Mouse (Mus musculus): ENCODE results near the gene Maged2. TPM values are rescaled to one million over a fixed set of nuclear protein-coding genes. Genes with fewer than 3 reads are reported as not detected.
"Not testable (repeated sequence)": the region's sequence is repeated elsewhere in the genome, so short reads cannot be mapped to it uniquely, and the experiment has no call there.

Maged2 gene
- 103 and 106 TPM in 2 replicates for polyA plus RNA-seq (2016; fragmentation: Nextera tagmentation; extraction: Ambion mirVana)

GRCm38 (mm10) chrX:150814139-150814469, at the start of gene Maged2:
Gene Maged2, minus strand, starts transcription at chrX:150814345.
- peak within 1 kb of the TSS; percentile 31; the same call in 1 of the 2 replicates for H3K9ac ChIP-seq
- H3K4me3 ChIP-seq: peak within 1 kb of the TSS; percentile 52
- H3K4me2 ChIP-seq: peak within 1 kb of the TSS; percentile 69
- no peaks in the 10 kb centered on the region; the same call in 1 of the 2 replicates for H3K4me1 ChIP-seq
- H3K9me3 ChIP-seq (replicated peaks): no peaks in the 10 kb centered on the region
- H3K36me3 ChIP-seq: peaks cover 5% of the 10 kb centered on the region; the same call in 1 of the 2 replicates
- WGBS (ENCODE audit: insufficient replicate concordance): 13% methylated on average over 7 of the region's 7 CpGs
- no peak for ATAC-seq
- peak within 1 kb of the TSS; percentile 40 for H3K27ac ChIP-seq
- no peaks in the 10 kb centered on the region for H3K27me3 ChIP-seq (replicated peaks)

DNA sequence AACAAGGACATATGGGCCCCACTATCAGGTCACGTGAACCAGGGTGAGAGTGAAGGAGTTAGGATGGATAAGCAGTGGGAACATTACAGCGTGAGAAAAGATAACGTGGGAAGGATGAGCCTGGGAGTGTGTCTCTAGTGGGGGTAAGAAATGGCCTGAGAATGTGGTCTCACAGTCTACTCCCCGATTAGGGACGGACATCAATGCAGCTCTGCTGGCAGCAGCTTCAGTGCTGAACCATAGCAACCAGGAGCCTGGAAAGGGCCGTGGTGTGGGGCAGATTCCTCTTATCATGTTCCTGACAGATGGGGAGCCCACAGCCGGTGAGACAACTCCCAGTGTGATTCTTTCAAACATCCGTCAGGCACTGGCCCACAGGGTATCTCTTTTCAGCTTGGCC, 34.1 kb upstream of the Maged2 start:
- WGBS (ENCODE audit: insufficient replicate concordance): 36% methylated on average over 8 of the region's 8 CpGs
- ATAC-seq: no peak
- Histone ChIP-seq H3K27me3 (replicated peaks) (0 out of 2 replicates have a peak, but pooled peaks cover 3% of the 10 kb centered on the region), H3K27ac (no peak overlapping the region), H3K36me3 (no peaks in the 10 kb centered on the region), H3K9me3 (replicated peaks) (no peaks in the 10 kb centered on the region), H3K9ac (no peak overlapping the region), H3K4me2 (no peak overlapping the region), H3K4me3 (no peak overlapping the region), H3K4me1 (peaks cover 8% of the 10 kb centered on the region; the same call in 1 of the 2 replicates)

DNA sequence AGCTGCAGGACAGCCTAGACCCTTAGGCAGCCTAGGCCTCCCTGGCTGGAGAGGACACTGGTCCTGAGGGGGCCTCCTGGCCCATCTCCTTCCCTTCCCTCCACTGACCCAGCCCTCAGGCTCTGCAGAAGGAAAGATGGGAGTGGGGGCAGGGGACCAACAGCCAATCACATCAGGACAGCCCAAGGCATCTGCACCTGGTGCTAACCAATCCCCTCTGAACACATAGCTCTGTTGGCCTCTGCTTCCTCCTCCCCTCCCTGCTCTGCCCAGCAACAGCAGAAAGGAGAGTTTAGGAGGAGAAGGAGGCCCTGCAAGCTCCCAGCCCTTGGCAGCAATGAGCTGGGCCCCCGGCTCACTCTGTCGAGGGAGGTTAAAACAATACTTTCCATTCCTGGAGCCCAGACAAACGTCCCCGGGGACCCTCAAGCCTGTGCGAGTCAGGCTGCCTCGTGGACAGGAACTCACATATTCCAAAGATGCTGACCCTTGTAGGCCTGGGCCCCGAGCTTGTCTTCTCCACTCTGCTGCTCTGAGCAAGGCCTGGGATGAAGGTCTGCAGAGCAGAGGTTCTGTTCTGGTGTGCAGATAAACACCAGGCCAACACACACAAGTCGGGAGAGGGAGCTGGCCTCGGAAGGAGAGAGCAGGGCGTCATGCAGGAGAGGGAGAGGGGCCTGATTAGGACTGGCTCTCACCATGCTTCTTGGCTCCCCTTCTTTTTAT, 31.5 kb upstream of the Maged2 start:
- peak; percentile 52 for ATAC-seq
- 57% methylated on average over 3 of the region's 10 CpGs for WGBS (ENCODE audit: insufficient replicate concordance)

GRCm38 (mm10) chrX:150843257-150843656, 29.1 kb upstream of the Maged2 start:
- not testable (repeated sequence) for H3K4me1 ChIP-seq; H3K9ac ChIP-seq; H3K4me2 ChIP-seq; H3K9me3 ChIP-seq (replicated peaks); H3K27me3 ChIP-seq (replicated peaks); H3K27ac ChIP-seq; ATAC-seq; H3K4me3 ChIP-seq; H3K36me3 ChIP-seq
- 46% methylated on average over 2 of the region's 4 CpGs for WGBS (ENCODE audit: insufficient replicate concordance)

More for the DNA sequence above, 31.5 kb upstream of the Maged2 start:
- H3K9ac ChIP-seq; H3K4me2 ChIP-seq; H3K36me3 ChIP-seq; H3K4me3 ChIP-seq; H3K9me3 ChIP-seq (replicated peaks); H3K27me3 ChIP-seq (replicated peaks); H3K4me1 ChIP-seq; H3K27ac ChIP-seq: not testable (repeated sequence)

- WGBS (ENCODE audit: insufficient replicate concordance): 54% methylated on average over 4 of the region's 4 CpGs
- ATAC-seq: no peak
- H3K36me3 ChIP-seq: no peaks in the 10 kb centered on the region
- no peak overlapping the region for H3K4me2 ChIP-seq
- no peaks in the 10 kb centered on the region for H3K4me1 ChIP-seq
- peaks cover 15% of the 10 kb centered on the region; the same call in 1 of the 2 replicates for H3K27me3 ChIP-seq (replicated peaks)
- H3K27ac ChIP-seq: no peak overlapping the region
- H3K4me3 ChIP-seq: no peak overlapping the region
- H3K9me3 ChIP-seq (replicated peaks): no peaks in the 10 kb centered on the region
- no peak overlapping the region for H3K9ac ChIP-seq
Observed at GRCm38 (mm10) chrX:150830297-150830696, 16.2 kb upstream of the Maged2 start.

GRCm38 (mm10) chrX:150817278-150817677, 3.1 kb upstream of the Maged2 start:
- H3K4me3 ChIP-seq: no peak overlapping the region
- no peaks in the 10 kb centered on the region; the same call in 1 of the 2 replicates for H3K4me1 ChIP-seq
- no peaks in the 10 kb centered on the region for H3K36me3 ChIP-seq
- no peaks in the 10 kb centered on the region for H3K27me3 ChIP-seq (replicated peaks)
- no peak overlapping the region for H3K4me2 ChIP-seq
- H3K9me3 ChIP-seq (replicated peaks): no peaks in the 10 kb centered on the region
- H3K27ac ChIP-seq: no peak overlapping the region
- H3K9ac ChIP-seq: no peak overlapping the region
- ATAC-seq: no peak

DNA sequence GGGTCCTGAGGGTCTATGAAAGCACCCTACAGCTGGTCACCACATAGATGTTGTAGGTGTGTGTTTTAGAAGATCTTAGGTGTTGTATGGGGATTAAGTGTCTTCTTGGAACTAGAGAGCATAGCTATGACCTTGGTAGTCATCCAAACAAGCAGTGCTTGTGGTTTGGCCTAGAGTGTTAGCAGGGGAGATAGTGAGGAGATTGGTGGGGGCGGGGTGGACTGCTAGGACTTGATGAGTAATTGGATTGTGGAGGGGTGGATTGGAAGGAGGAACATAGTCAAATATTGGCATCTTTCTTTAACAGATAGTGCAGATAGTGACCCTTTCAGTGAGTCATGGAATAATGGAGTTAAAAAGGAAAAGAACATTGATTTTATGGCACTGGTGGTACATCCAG, 1.5 kb upstream of the Maged2 start:
- H3K36me3 ChIP-seq: no peaks in the 10 kb centered on the region
- no peaks in the 10 kb centered on the region for H3K27me3 ChIP-seq (replicated peaks)
- no peaks in the 10 kb centered on the region for H3K9me3 ChIP-seq (replicated peaks)
- no peak overlapping the region for H3K4me2 ChIP-seq
- H3K4me3 ChIP-seq: no peak overlapping the region
- WGBS (ENCODE audit: insufficient replicate concordance): 67% methylated on average over 1 of the region's 1 CpGs
- no peak overlapping the region for H3K9ac ChIP-seq
- no peak overlapping the region for H3K27ac ChIP-seq
- no peaks in the 10 kb centered on the region; the same call in 1 of the 2 replicates for H3K4me1 ChIP-seq
- ATAC-seq: no peak

GRCm38 (mm10) chrX:150813464-150814138, 544 bp downstream of the Maged2 start:
- WGBS (ENCODE audit: insufficient replicate concordance): 16% methylated on average over 16 of the region's 16 CpGs
- peak; percentile 33 for ATAC-seq
- Histone ChIP-seq H3K36me3 (peaks cover 5% of the 10 kb centered on the region; the same call in 1 of the 2 replicates), H3K27me3 (replicated peaks) (no peaks in the 10 kb centered on the region), H3K4me2 (peak overlapping the region; percentile 69), H3K4me1 (no peaks in the 10 kb centered on the region; the same call in 1 of the 2 replicates), H3K9ac (peak overlapping the region; percentile 31; the same call in 1 of the 2 replicates), H3K9me3 (replicated peaks) (no peaks in the 10 kb centered on the region), H3K27ac (peak overlapping the region; percentile 40), H3K4me3 (peak overlapping the region; percentile 52)

DNA sequence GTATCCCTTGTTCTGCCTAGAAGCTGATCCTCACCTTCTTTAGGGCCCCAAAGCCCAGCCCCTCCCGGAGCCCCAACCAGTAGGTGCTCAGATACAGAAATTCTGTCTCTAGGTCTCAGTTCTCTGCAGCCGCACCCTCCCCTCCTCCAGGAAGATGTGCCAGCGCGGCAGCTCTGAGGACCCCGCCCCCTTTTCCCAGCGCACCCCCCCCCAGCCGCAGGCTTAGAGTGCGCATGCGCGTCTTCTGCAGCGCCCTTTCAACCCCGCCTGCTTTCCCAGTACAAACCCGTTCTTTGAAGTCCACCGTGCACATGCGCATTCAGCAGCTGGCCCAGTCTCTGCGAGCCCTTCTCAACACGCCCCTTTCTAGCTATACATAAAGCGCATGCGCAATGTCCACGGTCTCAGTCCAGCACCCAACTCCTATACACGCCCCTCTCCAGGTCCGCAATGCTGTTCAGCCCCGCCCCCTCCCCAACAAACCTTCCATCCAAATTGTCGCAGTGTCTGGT, 1.3 kb downstream of the Maged2 start:
- H3K36me3 ChIP-seq: peaks cover 5% of the 10 kb centered on the region; the same call in 1 of the 2 replicates
- H3K4me2 ChIP-seq: peak overlapping the region; percentile 69
- ATAC-seq: peak; percentile 89
- H3K4me1 ChIP-seq: no peaks in the 10 kb centered on the region; the same call in 1 of the 2 replicates
- H3K27me3 ChIP-seq (replicated peaks): no peaks in the 10 kb centered on the region
- peak overlapping the region; percentile 46 for H3K9ac ChIP-seq
- peak overlapping the region; percentile 40; the same call in 1 of the 2 replicates for H3K27ac ChIP-seq
- no peaks in the 10 kb centered on the region for H3K9me3 ChIP-seq (replicated peaks)
- H3K4me3 ChIP-seq: peak overlapping the region; percentile 52
- WGBS (ENCODE audit: insufficient replicate concordance): 9% methylated on average over 24 of the region's 24 CpGs

- H3K27me3 ChIP-seq (replicated peaks); H3K4me1 ChIP-seq; ATAC-seq; H3K36me3 ChIP-seq; H3K27ac ChIP-seq; H3K9ac ChIP-seq; H3K9me3 ChIP-seq (replicated peaks); H3K4me2 ChIP-seq; H3K4me3 ChIP-seq: not testable (repeated sequence)
- WGBS (ENCODE audit: insufficient replicate concordance): 57% methylated on average over 1 of the region's 4 CpGs
Observed at GRCm38 (mm10) chrX:150800987-150801386, 13.2 kb downstream of the Maged2 start.

GRCm38 (mm10) chrX:150798493-150799177, 15.5 kb downstream of the Maged2 start:
- not testable (repeated sequence) for H3K27me3 ChIP-seq (replicated peaks); H3K4me1 ChIP-seq; H3K9me3 ChIP-seq (replicated peaks); H3K36me3 ChIP-seq; H3K4me2 ChIP-seq; H3K27ac ChIP-seq; H3K4me3 ChIP-seq; H3K9ac ChIP-seq
- ATAC-seq: peak; percentile 51
- 77% methylated on average over 3 of the region's 10 CpGs for WGBS (ENCODE audit: insufficient replicate concordance)

Data from liver, embryonic 12.5 days (tissue).